Mouse (Mus musculus): Measurements from ENCODE around the gene Fhit.
"Not testable (repeated sequence)": the region's sequence is repeated elsewhere in the genome, so short reads cannot be mapped to it uniquely, and the experiment has no call there.

Gene Fhit

GRCm38 (mm10) chr14:10013003-10013816 is 1148.6 kb downstream of the Fhit start:
- in situ Hi-C loops (cut with MboI, MseI), result no loop called here

GRCm38 (mm10) chr14:10006278-10006677 is 1155.6 kb downstream of the Fhit start:
- in situ Hi-C loops (cut with MboI, MseI), result no loop called here

GRCm38 (mm10) chr14:10003847-10004246 is 1158.0 kb downstream of the Fhit start:
- in situ Hi-C loops (cut with MboI, MseI), result no loop called here

- in situ Hi-C loops (cut with MboI, MseI), result no loop called here
Measured at GRCm38 (mm10) chr14:9990677-9991076, 1171.2 kb downstream of the Fhit start.

GRCm38 (mm10) chr14:9976934-9977510 is 1184.8 kb downstream of the Fhit start:
- in situ Hi-C loops (cut with MboI, MseI), result no loop called here

GRCm38 (mm10) chr14:9974402-9974801 is 1187.4 kb downstream of the Fhit start:
- in situ Hi-C loops (cut with MboI, MseI), result no loop called here

GRCm38 (mm10) chr14:9963853-9964252 is 1198.0 kb downstream of the Fhit start:
- in situ Hi-C loops (cut with MboI, MseI), result no loop called here

- in situ Hi-C loops (cut with MboI, MseI), result no loop called here
Measured at GRCm38 (mm10) chr14:9960396-9960795, 1201.4 kb downstream of the Fhit start.

GRCm38 (mm10) chr14:9899494-9899893 is 1262.3 kb downstream of the Fhit start:
- in situ Hi-C loops (cut with MboI, MseI), result no loop called here

GRCm38 (mm10) chr14:9896556-9896955 is 1265.3 kb downstream of the Fhit start:
- in situ Hi-C loops (cut with MboI, MseI), result no loop called here

GRCm38 (mm10) chr14:9852041-9852440 is 1309.8 kb downstream of the Fhit start:
- in situ Hi-C loops (cut with MboI, MseI), result no loop called here

- in situ Hi-C loops (cut with MboI, MseI), result no loop called here
Measured at GRCm38 (mm10) chr14:9832290-9832689, 1329.5 kb downstream of the Fhit start.

- in situ Hi-C loops (cut with MboI, MseI), result not testable (repeated sequence)
Measured at GRCm38 (mm10) chr14:9828699-9829240, 1333.1 kb downstream of the Fhit start.

GRCm38 (mm10) chr14:9815963-9816362 is 1345.9 kb downstream of the Fhit start:
- in situ Hi-C loops (cut with MboI, MseI), result no loop called here

GRCm38 (mm10) chr14:9811847-9812321 is 1350.0 kb downstream of the Fhit start:
- in situ Hi-C loops (cut with MboI, MseI), result no loop called here

- in situ Hi-C loops (cut with MboI, MseI), result no loop called here
Measured at GRCm38 (mm10) chr14:9811177-9811846, 1350.5 kb downstream of the Fhit start.

- in situ Hi-C loops (cut with MboI, MseI), result no loop called here
Measured at GRCm38 (mm10) chr14:9793403-9793802, 1368.4 kb downstream of the Fhit start.

GRCm38 (mm10) chr14:9788402-9788950 is 1373.4 kb downstream of the Fhit start:
- in situ Hi-C loops (cut with MboI, MseI), result no loop called here

GRCm38 (mm10) chr14:9787389-9787788 is 1374.4 kb downstream of the Fhit start:
- in situ Hi-C loops (cut with MboI, MseI), result no loop called here

GRCm38 (mm10) chr14:9785861-9786260 is 1376.0 kb downstream of the Fhit start:
- in situ Hi-C loops (cut with MboI, MseI), result no loop called here

GRCm38 (mm10) chr14:9751341-9751740 is 1410.5 kb downstream of the Fhit start:
- in situ Hi-C loops (cut with MboI, MseI), result loop anchor here (10.0 kb wide), 1 partner anchor 783 kb away; no protein-coding TSS in a partner anchor

GRCm38 (mm10) chr14:9748709-9749108 is 1413.1 kb downstream of the Fhit start:
- in situ Hi-C loops (cut with MboI, MseI), result no loop called here

Data from regulatory T cell (primary cell).